Mouse (Mus musculus) midbrain, embryonic 14.5 days (tissue): ENCODE measurements around the gene Cd7. TPM values are rescaled to one million over a fixed set of nuclear protein-coding genes. Genes with fewer than 3 reads are reported as not detected.

Source experiments
- ATAC-seq: fragments of 200-750 bp; cut with Nextera tagmentation; 2 replicates; pipeline ENCODE4 v1.8.0; 2017; ENCODE audit warnings: moderate number of reproducible peaks, moderate library complexity; ENCODE audit not compliant: low FRiP score, low TSS enrichment
- DNase-seq: peaks from one replicate; pipeline ENCODE4 v3.0.0-alpha.2; 2015
- H3K27ac ChIP-seq: fragments of 300-500 bp; sonication (generic); replicated peaks from 2 replicates; pipeline ENCODE4 v1.5.1; 2014; ENCODE audit warnings: mild to moderate bottlenecking, low read depth, low read length, moderate library complexity
- H3K27me3 ChIP-seq: fragments of 300-500 bp; sonication (generic); 2 replicates; pipeline ENCODE4 v1.6.1; 2014; ENCODE audit warnings: low read length, control low read depth, mixed read lengths; ENCODE audit not compliant: control insufficient read depth, insufficient read depth
- H3K36me3 ChIP-seq: fragments of 300-500 bp; sonication (generic); 2 replicates; pipeline ENCODE4 v1.6.1; 2014; ENCODE audit warnings: low read length, control low read depth; ENCODE audit not compliant: control insufficient read depth, insufficient read depth
- H3K4me1 ChIP-seq: fragments of 300-500 bp; sonication (generic); 2 replicates; pipeline ENCODE4 v1.6.1; 2014; ENCODE audit warnings: mild to moderate bottlenecking, antibody characterized with exemption, low read length, control low read depth; ENCODE audit not compliant: control insufficient read depth, insufficient read depth
- H3K4me2 ChIP-seq: fragments of 300-500 bp; sonication (generic); 2 replicates; pipeline ENCODE4 v1.6.1; 2014; ENCODE audit warnings: mild to moderate bottlenecking, low read length, moderate library complexity
- H3K4me3 ChIP-seq: fragments of 300-500 bp; sonication (generic); replicated peaks from 2 replicates; pipeline ENCODE4 v1.5.1; 2014; ENCODE audit warnings: low read depth, low read length
- H3K9ac ChIP-seq: fragments of 300-500 bp; sonication (generic); replicated peaks from 2 replicates; pipeline ENCODE4 v1.6.1; 2014; ENCODE audit warnings: mild to moderate bottlenecking, low read length, moderate library complexity
- H3K9me3 ChIP-seq: fragments of 300-500 bp; sonication (generic); 2 replicates; pipeline ENCODE4 v1.6.1; 2016; ENCODE audit warnings: low read length, control low read depth, mixed read lengths; ENCODE audit not compliant: control insufficient read depth
- WGBS: fragments of 180-500 bp; shearing (Covaris S2); extraction: QIAGEN DNeasy Blood & Tissue Kit; methylation state at CpG from one replicate; pipeline ENCODE4 v1.1.7; 2014; 5-methylcytosine and 5-hydroxymethylcytosine counted together
- polyA plus RNA-seq: library from polyadenylated mRNA; unstranded; fragments of >200 nt; fragmentation: Nextera tagmentation; extraction: Ambion mirVana; gene quantifications from 2 replicates; pipeline ENCODE4 v1.2.1, GENCODE M21; 2014

The Cd7 gene
- polyA plus RNA-seq, 1 experiment from 2014 or later, result not detected

- Histone ChIP-seq H3K9me3 (no peaks in the 10 kb centered on the region), H3K27ac (no peak overlapping the region), H3K4me3 (no peak overlapping the region), H3K36me3 (no peaks in the 10 kb centered on the region), H3K9ac (no peak overlapping the region), H3K27me3 (no peaks in the 10 kb centered on the region), H3K4me2 (no peak overlapping the region), H3K4me1 (no peaks in the 10 kb centered on the region)
- ATAC-seq (no peak), DNase-seq (peak; percentile 15)
- 64% methylated on average over 19 of the region's 19 CpGs for WGBS
These were observed 24.3 kb downstream of the Cd7 start for GRCm38 (mm10) chr11:121014896-121015300.

- Histone ChIP-seq H3K27ac (no peak overlapping the region), H3K36me3 (no peaks in the 10 kb centered on the region), H3K9me3 (no peaks in the 10 kb centered on the region), H3K4me1 (no peaks in the 10 kb centered on the region), H3K27me3 (no peaks in the 10 kb centered on the region), H3K9ac (no peak overlapping the region), H3K4me2 (no peak overlapping the region), H3K4me3 (no peak overlapping the region)
- ATAC-seq (no peak), DNase-seq (no peak)
- WGBS, result 93% methylated on average over 7 of the region's 7 CpGs
These were observed 25.6 kb downstream of the Cd7 start for GRCm38 (mm10) chr11:121013656-121014055.

- Histone ChIP-seq H3K27ac (no peak overlapping the region), H3K4me3 (no peak overlapping the region), H3K9me3 (no peaks in the 10 kb centered on the region), H3K4me1 (no peaks in the 10 kb centered on the region), H3K9ac (no peak overlapping the region), H3K4me2 (no peak overlapping the region), H3K36me3 (no peaks in the 10 kb centered on the region), H3K27me3 (no peaks in the 10 kb centered on the region)
- DNase-seq, result no peak
- no peak for ATAC-seq
- WGBS, result 94% methylated on average over 3 of the region's 3 CpGs
These were observed 29.0 kb downstream of the Cd7 start for GRCm38 (mm10) chr11:121010044-121010755.

GRCm38 (mm10) chr11:121006184-121006583, 33.0 kb downstream of the Cd7 start:
- Histone ChIP-seq H3K4me2 (no peak overlapping the region), H3K27me3 (no peaks in the 10 kb centered on the region), H3K4me3 (no peak overlapping the region), H3K27ac (no peak overlapping the region), H3K9me3 (no peaks in the 10 kb centered on the region), H3K36me3 (no peaks in the 10 kb centered on the region), H3K4me1 (no peaks in the 10 kb centered on the region), H3K9ac (no peak overlapping the region)
- WGBS, result 75% methylated on average over 6 of the region's 6 CpGs
- ATAC-seq, result no peak
- no peak for DNase-seq

GRCm38 (mm10) chr11:121004281-121004680, 34.9 kb downstream of the Cd7 start:
- 51% methylated on average over 5 of the region's 5 CpGs for WGBS
- no peaks in the 10 kb centered on the region for H3K9me3 ChIP-seq
- H3K4me2 ChIP-seq, result no peak overlapping the region
- no peaks in the 10 kb centered on the region for H3K27me3 ChIP-seq
- no peak overlapping the region for H3K27ac ChIP-seq
- no peak overlapping the region for H3K9ac ChIP-seq
- ATAC-seq (no peak), DNase-seq (no peak)
- H3K4me3 ChIP-seq, result no peak overlapping the region
- H3K4me1 ChIP-seq, result no peaks in the 10 kb centered on the region
- H3K36me3 ChIP-seq, result no peaks in the 10 kb centered on the region

- Histone ChIP-seq H3K4me2 (no peak overlapping the region), H3K27me3 (no peaks in the 10 kb centered on the region), H3K9me3 (no peaks in the 10 kb centered on the region), H3K9ac (no peak overlapping the region), H3K4me1 (no peaks in the 10 kb centered on the region), H3K36me3 (no peaks in the 10 kb centered on the region), H3K27ac (no peak overlapping the region), H3K4me3 (no peak overlapping the region)
- ATAC-seq, result no peak
- DNase-seq, result peak; percentile 32
- WGBS, result 79% methylated on average over 4 of the region's 4 CpGs
These were observed 37.3 kb downstream of the Cd7 start for GRCm38 (mm10) chr11:121001966-121002365.

GRCm38 (mm10) chr11:120994741-120995140, 44.5 kb downstream of the Cd7 start:
- no peak for DNase-seq
- Histone ChIP-seq H3K9ac (no peak overlapping the region), H3K36me3 (no peaks in the 10 kb centered on the region), H3K9me3 (no peaks in the 10 kb centered on the region), H3K27ac (no peak overlapping the region), H3K4me2 (no peak overlapping the region), H3K27me3 (no peaks in the 10 kb centered on the region), H3K4me3 (no peak overlapping the region), H3K4me1 (peaks cover 16% of the 10 kb centered on the region)
- ATAC-seq, result no peak
- 93% methylated on average over 6 of the region's 6 CpGs for WGBS

- H3K4me3 ChIP-seq, result no peak overlapping the region
- ATAC-seq (no peak), DNase-seq (peak; percentile 39)
- H3K9me3 ChIP-seq, result no peaks in the 10 kb centered on the region
- no peaks in the 10 kb centered on the region for H3K36me3 ChIP-seq
- no peaks in the 10 kb centered on the region for H3K27me3 ChIP-seq
- H3K4me2 ChIP-seq, result no peak overlapping the region
- peaks cover 28% of the 10 kb centered on the region for H3K4me1 ChIP-seq
- no peak overlapping the region for H3K27ac ChIP-seq
- no peak overlapping the region for H3K9ac ChIP-seq
- 78% methylated on average over 5 of the region's 5 CpGs for WGBS
These were observed 45.6 kb downstream of the Cd7 start for GRCm38 (mm10) chr11:120993586-120993985.

- Histone ChIP-seq H3K36me3 (no peaks in the 10 kb centered on the region), H3K4me3 (no peak overlapping the region), H3K9ac (no peak overlapping the region), H3K27ac (no peak overlapping the region), H3K4me1 (peaks cover 32% of the 10 kb centered on the region), H3K9me3 (no peaks in the 10 kb centered on the region), H3K27me3 (no peaks in the 10 kb centered on the region), H3K4me2 (no peak overlapping the region; the same call in 1 of the 2 replicates)
- ATAC-seq (no peak), DNase-seq (no peak)
- WGBS, result 91% methylated on average over 3 of the region's 3 CpGs
These were observed 46.1 kb downstream of the Cd7 start for GRCm38 (mm10) chr11:120993080-120993479.
